Comparison of ENCODE assay signal across 15 mouse cellular contexts in the genomic region with DNA sequence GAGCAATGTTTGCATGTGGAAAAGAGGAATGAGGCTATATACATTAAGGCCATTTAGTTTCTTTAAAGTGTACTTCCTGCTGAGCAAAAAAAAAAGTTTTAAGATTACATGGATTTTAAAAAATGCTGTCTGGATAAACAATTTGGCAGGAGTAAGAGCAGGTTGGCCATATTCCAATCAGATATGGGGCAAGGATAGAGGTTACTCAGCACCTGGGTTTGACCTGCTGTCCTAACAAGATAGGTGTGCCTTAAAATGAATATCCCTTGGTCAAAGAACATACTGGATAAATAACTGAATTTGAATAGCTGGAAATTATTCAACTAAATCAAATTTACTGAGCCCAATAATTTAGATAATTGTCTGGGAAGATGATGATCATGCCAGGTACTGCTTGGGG.
"Had no signal": no experiment of that assay in that cellular context is flagged by ENCODE, and none has a peak within 500 bp of the region (broad histone marks: within the 10 kb centered on the region; RNA-seq: fewer than 3 reads in every experiment).

No protein-coding gene starts in this region.

- DNase-seq: lung, adult 2 months; lung, postnatal 14 days; lung, postnatal 36 days; right cerebral cortex, postnatal 14 days; thymus, adult 2 months; thymus, postnatal 25 days; thymus, postnatal 4 days had no signal

- H3K9ac ChIP-seq: lung, embryonic 15.5 days; midbrain, embryonic 13.5 days; midbrain, embryonic 15.5 days; neural tube, embryonic 12.5 days; stomach, embryonic 15.5 days had no signal

- H3K27ac ChIP-seq: lung, embryonic 15.5 days; macrophage; midbrain, embryonic 13.5 days; midbrain, embryonic 15.5 days; neural tube, embryonic 12.5 days; stomach, embryonic 15.5 days; stomach, postnatal 0 days had no signal

- H3K4me3 ChIP-seq: lung, embryonic 15.5 days; megakaryocyte, embryonic 14.5 days; midbrain, embryonic 13.5 days; midbrain, embryonic 15.5 days; neural tube, embryonic 12.5 days; stomach, embryonic 15.5 days had no signal

- H3K36me3 ChIP-seq: lung, embryonic 15.5 days; midbrain, embryonic 13.5 days; midbrain, embryonic 15.5 days; neural tube, embryonic 12.5 days; stomach, embryonic 15.5 days had no signal

- H3K9me3 ChIP-seq: lung, embryonic 15.5 days; megakaryocyte, embryonic 14.5 days; midbrain, embryonic 13.5 days; midbrain, embryonic 15.5 days; neural tube, embryonic 12.5 days; stomach, embryonic 15.5 days had no signal

- H3K4me1 ChIP-seq: lung, embryonic 15.5 days; stomach, embryonic 15.5 days had no signal
